33 mouse cellular contexts compared by ENCODE assay signal in the genomic region with DNA sequence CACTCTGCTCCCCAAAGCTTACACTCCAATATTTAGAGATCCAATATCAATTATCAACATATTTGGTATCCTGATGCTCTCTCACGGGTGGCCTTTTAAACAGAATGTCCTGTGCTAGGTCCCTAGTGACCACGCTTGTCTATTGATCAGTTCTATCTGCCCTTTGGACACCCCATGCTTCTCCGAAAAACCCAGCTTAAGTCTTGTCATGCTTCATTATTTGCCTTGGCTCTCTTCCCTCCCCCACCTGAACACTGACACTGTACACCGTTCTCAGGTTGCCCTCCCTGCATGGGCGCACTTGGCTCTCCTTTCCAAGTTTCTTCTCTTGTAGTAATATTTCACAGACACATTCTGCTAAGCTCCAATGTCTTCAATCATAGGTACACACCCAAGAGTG. TPM values are rescaled to one million over a fixed set of nuclear protein-coding genes. Genes with fewer than 3 reads are reported as not detected.
DNase-seq lines count a peak whose midpoint lies in the region; ATAC-seq and TF ChIP-seq lines count a peak whose summit lies in the region.
"Had no signal": no experiment of that assay in that cellular context is flagged by ENCODE, and none has a peak within 500 bp of the region (broad histone marks: within the 10 kb centered on the region; RNA-seq: fewer than 3 reads in every experiment).

No protein-coding gene starts in this region.

- no peak overlapping the region for H3K9ac ChIP-seq in kidney, postnatal 0 days (ENCODE audit: low read depth, low read length)
- H3K9ac ChIP-seq in liver, embryonic 16.5 days (ENCODE audit: low read depth, low read length), result no peak overlapping the region
- H3K9ac ChIP-seq in liver, embryonic 11.5 days (ENCODE audit: low read depth, low read length), result no peak overlapping the region
- H3K9ac ChIP-seq: embryonic facial prominence, embryonic 12.5 days; embryonic facial prominence, embryonic 15.5 days; forebrain, postnatal 0 days; hindbrain, embryonic 12.5 days; hindbrain, embryonic 15.5 days had no signal

- no peak overlapping the region for H3K4me3 ChIP-seq in kidney, postnatal 0 days (replicated peaks; ENCODE audit: low read depth, low read length)
- H3K4me3 ChIP-seq in liver, embryonic 16.5 days (ENCODE audit: low read depth, low read length), result no peak overlapping the region
- no peak overlapping the region for H3K4me3 ChIP-seq in liver, embryonic 11.5 days (ENCODE audit: low read depth, low read length)
- H3K4me3 ChIP-seq: embryonic facial prominence, embryonic 12.5 days; embryonic facial prominence, embryonic 15.5 days; gastrocnemius, adult 2 months; hindbrain, embryonic 12.5 days; hindbrain, embryonic 15.5 days had no signal

- ATAC-seq in kidney, postnatal 0 days (replicated peaks; ENCODE audit: low FRiP score, low read depth), result no peak
- ATAC-seq in liver, embryonic 16.5 days (ENCODE audit: low read depth), result peak; percentile 23
- no peak for ATAC-seq in liver, embryonic 11.5 days (replicated peaks; ENCODE audit: low FRiP score)
- ATAC-seq: CD4-positive, CD25-positive, alpha-beta regulatory T cell, adult 4 months; forebrain, embryonic 14.5 days; forebrain, postnatal 0 days had no signal

- intact Hi-C loops in left cerebral cortex, postnatal 36 days (cut with DNase I), result no loop called here

- no peak for TF ChIP-seq CTCF in kidney, postnatal 0 days (IDR thresholded peaks at IDR 0.05; ENCODE audit: low read depth)

- WGBS in kidney, postnatal 0 days, result 49% methylated on average over 5 of the region's 5 CpGs
- 65% methylated on average over 5 of the region's 5 CpGs for WGBS in liver, embryonic 16.5 days (ENCODE audit: insufficient replicate concordance)
- WGBS in liver, embryonic 11.5 days, result 72% methylated on average over 5 of the region's 5 CpGs

- H3K4me2 ChIP-seq in kidney, postnatal 0 days (ENCODE audit: low read length), result no peak overlapping the region
- no peak overlapping the region for H3K4me2 ChIP-seq in liver, embryonic 16.5 days (ENCODE audit: low read depth, low read length)
- H3K4me2 ChIP-seq in liver, embryonic 11.5 days, result no peak overlapping the region
- H3K4me2 ChIP-seq: embryonic facial prominence, embryonic 12.5 days; embryonic facial prominence, embryonic 15.5 days; heart, embryonic 11.5 days; hindbrain, embryonic 12.5 days; hindbrain, embryonic 15.5 days had no signal

- no peaks in the 10 kb centered on the region for H3K4me1 ChIP-seq in kidney, postnatal 0 days (replicated peaks; ENCODE audit: insufficient read depth, low read length)
- peaks cover 6% of the 10 kb centered on the region for H3K4me1 ChIP-seq in liver, embryonic 16.5 days (ENCODE audit: control insufficient read depth, low read depth, low read length)
- H3K4me1 ChIP-seq in liver, embryonic 11.5 days (replicated peaks; ENCODE audit: control insufficient read depth, insufficient read depth, low read length), result peaks cover 4% of the 10 kb centered on the region; the same call in 1 of the 2 replicates
- H3K4me1 ChIP-seq: embryonic facial prominence, embryonic 12.5 days; embryonic facial prominence, embryonic 15.5 days; hindbrain, embryonic 12.5 days; hindbrain, embryonic 15.5 days had no signal

- no peaks in the 10 kb centered on the region for H3K27me3 ChIP-seq in kidney, postnatal 0 days (ENCODE audit: insufficient read depth, low read length)
- no peaks in the 10 kb centered on the region for H3K27me3 ChIP-seq in liver, embryonic 16.5 days (ENCODE audit: control insufficient read depth, insufficient read depth, low read depth, low read length)
- no peaks in the 10 kb centered on the region for H3K27me3 ChIP-seq in liver, embryonic 11.5 days (replicated peaks; ENCODE audit: control insufficient read depth, insufficient read depth, low read length)
- H3K27me3 ChIP-seq: embryonic facial prominence, embryonic 12.5 days; embryonic facial prominence, embryonic 15.5 days; hindbrain, embryonic 12.5 days; hindbrain, embryonic 15.5 days had no signal

- no peaks in the 10 kb centered on the region for H3K9me3 ChIP-seq in kidney, postnatal 0 days (replicated peaks; ENCODE audit: low read length)
- H3K9me3 ChIP-seq in liver, embryonic 16.5 days (replicated peaks; ENCODE audit: control insufficient read depth, low read length), result no peaks in the 10 kb centered on the region
- no peaks in the 10 kb centered on the region for H3K9me3 ChIP-seq in liver, embryonic 11.5 days (ENCODE audit: control insufficient read depth, low read length)
- H3K9me3 ChIP-seq: embryonic facial prominence, embryonic 12.5 days; embryonic facial prominence, embryonic 15.5 days; hindbrain, embryonic 12.5 days; hindbrain, embryonic 15.5 days had no signal

- peak; percentile 40 for DNase-seq in adrenal gland, adult 8-10 months
- DNase-seq in adrenal gland, postnatal 14 days, result no peak
- peak; percentile 18 for DNase-seq in kidney, postnatal 0 days (ENCODE audit: low spot score)
- DNase-seq in kidney, adult 9 months, result no peak
- DNase-seq in liver, embryonic 11.5 days (ENCODE audit: low spot score), result no peak
- DNase-seq in left cerebral cortex, postnatal 36 days (ENCODE audit: low spot score in 2 of 2), result no peak
- DNase-seq: cerebellum, adult 11 months; cerebellum, adult 2 months; cerebellum, adult 9-11 months; cerebellum, postnatal 25 days; forebrain, postnatal 0 days; gastrocnemius, adult 2 months; gastrocnemius, postnatal 14 days; heart, adult 11 months had no signal

- H3K27ac ChIP-seq in kidney, postnatal 0 days, result no peak overlapping the region
- H3K27ac ChIP-seq in liver, embryonic 16.5 days (ENCODE audit: low read length), result no peak overlapping the region
- no peak overlapping the region for H3K27ac ChIP-seq in liver, embryonic 11.5 days (ENCODE audit: low read depth, low read length)
- H3K27ac ChIP-seq: embryonic facial prominence, embryonic 12.5 days; embryonic facial prominence, embryonic 15.5 days; gastrocnemius, adult 2 months; hindbrain, embryonic 12.5 days; hindbrain, embryonic 15.5 days had no signal

- H3K36me3 ChIP-seq in kidney, postnatal 0 days (ENCODE audit: insufficient read depth, low read length), result no peaks in the 10 kb centered on the region
- H3K36me3 ChIP-seq in liver, embryonic 16.5 days (ENCODE audit: control insufficient read depth, insufficient read depth), result no peaks in the 10 kb centered on the region
- no peaks in the 10 kb centered on the region for H3K36me3 ChIP-seq in liver, embryonic 11.5 days (ENCODE audit: control insufficient read depth, insufficient read depth, low read length)
- H3K36me3 ChIP-seq: embryonic facial prominence, embryonic 12.5 days; embryonic facial prominence, embryonic 15.5 days; hindbrain, embryonic 12.5 days; hindbrain, embryonic 15.5 days had no signal

RNA-seq across cellular contexts. Expression of a gene that starts 9.3 kb away (rescaled TPM):
- over 10,000 TPM; 14,159 to 21,140 (median 16,040) TPM for total RNA-seq in adrenal gland, adult 8-10 months (2022)
- total RNA-seq in adrenal gland, postnatal 14 days (2021), result 6,308 and 6,460 TPM in 2 replicates
- polyA plus RNA-seq in kidney, postnatal 0 days (2015; fragmentation: Nextera tagmentation; extraction: Ambion mirVana), result 0.20 and 0.32 TPM in 2 replicates
- 32.1 and 38.9 TPM in 2 replicates for polyA plus RNA-seq in liver, embryonic 16.5 days (2015; fragmentation: Nextera tagmentation; extraction: Ambion mirVana)
- 8.3 and 8.4 TPM in 2 replicates for polyA plus RNA-seq in liver, embryonic 11.5 days (2014; fragmentation: Nextera tagmentation; extraction: Ambion mirVana)
- not detected for total RNA-seq in left cerebral cortex, postnatal 36 days (2021)
- total RNA-seq: common myeloid progenitor, adult 5-6 weeks; forebrain, postnatal 0 days; gastrocnemius, adult 2 months; gastrocnemius, postnatal 14 days; heart, postnatal 25 days; hematopoietic stem cell, adult 5-6 weeks; MEL had no signal
- polyA plus RNA-seq: C2C12; CD4-positive, CD25-positive, alpha-beta regulatory T cell, adult 4 months; cerebellum, adult 2 months; embryonic facial prominence, embryonic 15.5 days; forebrain, embryonic 14.5 days; forebrain, postnatal 0 days; frontal cortex, adult 2 months; heart, embryonic 14.5 days; heart, postnatal 0 days; hindbrain, embryonic 15.5 days had no signal

RNA-seq across cellular contexts. Expression of a gene that starts 36.0 kb away (rescaled TPM):
- total RNA-seq in adrenal gland, adult 8-10 months (2022), result 100 to 1,000 TPM in 2 of 4 experiments, 10 to 100 TPM in 2; 62.5 to 342 (median 149) TPM
- total RNA-seq in adrenal gland, postnatal 14 days (2021), result 47.6 and 62.0 TPM in 2 replicates
- polyA plus RNA-seq in kidney, postnatal 0 days (2015; fragmentation: Nextera tagmentation; extraction: Ambion mirVana), result 14.8 and 15.8 TPM in 2 replicates
- 4.2 and 5.3 TPM in 2 replicates for polyA plus RNA-seq in liver, embryonic 16.5 days (2015; fragmentation: Nextera tagmentation; extraction: Ambion mirVana)
- polyA plus RNA-seq in liver, embryonic 11.5 days (2014; fragmentation: Nextera tagmentation; extraction: Ambion mirVana), result 29.0 and 32.1 TPM in 2 replicates
- total RNA-seq in left cerebral cortex, postnatal 36 days (2021), result not detected
- total RNA-seq: common myeloid progenitor, adult 5-6 weeks; forebrain, postnatal 0 days; gastrocnemius, adult 2 months; gastrocnemius, postnatal 14 days; gastrocnemius, postnatal 4 days; heart, postnatal 25 days; hematopoietic stem cell, adult 5-6 weeks; MEL had no signal
- polyA plus RNA-seq: C2C12; CD4-positive, CD25-positive, alpha-beta regulatory T cell, adult 4 months; cerebellum, adult 2 months; frontal cortex, adult 2 months; heart, postnatal 0 days had no signal

RNA-seq across cellular contexts. Expression of a gene that starts 42.8 kb away (rescaled TPM):
- total RNA-seq in adrenal gland, adult 8-10 months (2022), result 100 to 1,000 TPM; 231 to 398 (median 393) TPM
- 200 and 208 TPM in 2 replicates for total RNA-seq in adrenal gland, postnatal 14 days (2021)
- polyA plus RNA-seq in kidney, postnatal 0 days (2015; fragmentation: Nextera tagmentation; extraction: Ambion mirVana), result 134 and 139 TPM in 2 replicates
- 19.8 and 24.0 TPM in 2 replicates for polyA plus RNA-seq in liver, embryonic 16.5 days (2015; fragmentation: Nextera tagmentation; extraction: Ambion mirVana)
- polyA plus RNA-seq in liver, embryonic 11.5 days (2014; fragmentation: Nextera tagmentation; extraction: Ambion mirVana), result 0.22 and 0.49 TPM in 2 replicates
- not detected for total RNA-seq in left cerebral cortex, postnatal 36 days (2021)
- total RNA-seq: common myeloid progenitor, adult 5-6 weeks; forebrain, postnatal 0 days; gastrocnemius, adult 2 months; gastrocnemius, postnatal 14 days; heart, adult 8-10 months; heart, postnatal 25 days; hematopoietic stem cell, adult 5-6 weeks; MEL had no signal
- polyA plus RNA-seq: C2C12; CD4-positive, CD25-positive, alpha-beta regulatory T cell, adult 4 months; cerebellum, adult 2 months; embryonic facial prominence, embryonic 15.5 days; forebrain, embryonic 11.5 days; forebrain, embryonic 14.5 days; forebrain, postnatal 0 days; frontal cortex, adult 2 months; heart, embryonic 14.5 days; heart, postnatal 0 days; hindbrain, embryonic 12.5 days had no signal

Comparison
In these comparisons a context has a peak if more than half of its experiments do, and no peak if none do; other contexts are left out.
1. DNase-seq: peak in adrenal gland, adult 8-10 months (single experiment) and kidney, postnatal 0 days (single experiment); none in adrenal gland, postnatal 14 days (single experiment), kidney, adult 9 months (single experiment), liver, embryonic 11.5 days (single experiment) and left cerebral cortex, postnatal 36 days (0 of 2).
2. RNA of a gene that starts 9.3 kb away (total RNA-seq): 14,159 to 21,140 TPM in adrenal gland, adult 8-10 months and 6,308 to 6,460 TPM in adrenal gland, postnatal 14 days; not detected in left cerebral cortex, postnatal 36 days; every median in the first group is over 1,000 times any median in the second.
3. RNA of a gene that starts 36.0 kb away (total RNA-seq): 62.5 to 342 TPM in adrenal gland, adult 8-10 months and 47.6 to 62.0 TPM in adrenal gland, postnatal 14 days; not detected in left cerebral cortex, postnatal 36 days; every median in the first group is over 10 times any median in the second.
4. RNA of a gene that starts 42.8 kb away (total RNA-seq): 231 to 398 TPM in adrenal gland, adult 8-10 months and 200 to 208 TPM in adrenal gland, postnatal 14 days; not detected in left cerebral cortex, postnatal 36 days; every median in the first group is over 100 times any median in the second.